Mouse (Mus musculus) heart, adult 2 months (tissue): ENCODE measurements at regions not wholly inside any gene's neighbourhood (a gene's known extent, or its start where the extent isn't known, plus 50 kb on each side); places are given as distances from the start of the nearest gene placed in this dataset.

Experiments used
- DNase-seq, 2 experiments: peaks; one replicate each; pipeline ENCODE4 v3.0.0; 2021
- H3K27ac ChIP-seq: fragments of 200-600 bp; 2 replicates; pipeline ENCODE4 v1.8.1; 2022
- H3K27me3 ChIP-seq: fragments of 200-500 bp; 2 replicates; pipeline ENCODE4 v1.6.1; 2012; ENCODE audit warnings: mild to moderate bottlenecking, low read length, inconsistent platforms, mixed read lengths; ENCODE audit not compliant: control insufficient read depth, insufficient read depth
- H3K36me3 ChIP-seq: fragments of 200-500 bp; 2 replicates; pipeline ENCODE4 v1.6.1; 2012; ENCODE audit warnings: low read length, inconsistent platforms; ENCODE audit not compliant: control insufficient read depth, insufficient read depth
- H3K4me1 ChIP-seq: fragments of 200-500 bp; 2 replicates; pipeline ENCODE4 v1.6.1; 2011; ENCODE audit warnings: low read length; ENCODE audit not compliant: control insufficient read depth, insufficient read depth
- H3K4me3 ChIP-seq: fragments of 200-600 bp; 2 replicates; pipeline ENCODE4 v1.8.1; 2022
- H3K79me2 ChIP-seq: fragments of 200-500 bp; replicated peaks from 2 replicates; pipeline ENCODE4 v1.6.1; 2012; ENCODE audit warnings: mild to moderate bottlenecking, inconsistent platforms, low read length, moderate library complexity, mixed read lengths; ENCODE audit not compliant: control insufficient read depth, insufficient read depth
- H3K9ac ChIP-seq: fragments of 200-500 bp; 2 replicates; pipeline ENCODE4 v1.6.1; 2012; ENCODE audit warnings: low read depth, mild to moderate bottlenecking, control low read depth, inconsistent platforms, low read length, mixed read lengths
- CTCF ChIP-seq: fragments of 200-600 bp; IDR thresholded peaks from 2 replicates; pipeline ENCODE4 v1.8.1; 2022; ENCODE audit warnings: antibody characterized with exemption, mild to moderate bottlenecking, moderate library complexity
- EP300 ChIP-seq: fragments of 200-500 bp; IDR thresholded peaks from 2 replicates; pipeline ENCODE4 v1.6.1; 2011; ENCODE audit warnings: low read depth, low read length, control low read depth; ENCODE audit not compliant: insufficient read depth
- POLR2A ChIP-seq: fragments of 200-500 bp; IDR thresholded peaks from 2 replicates; pipeline ENCODE4 v1.6.1; 2011; ENCODE audit warnings: mild to moderate bottlenecking, low read depth, low read length, control low read depth; ENCODE audit not compliant: insufficient read depth
- WGBS: fragments of 180-500 bp; shearing (Covaris S2); methylation state at CpG from one replicate; pipeline ENCODE4 v1.1.7; 2018; 5-methylcytosine and 5-hydroxymethylcytosine counted together
- intact Hi-C: fragments of 180-260 bp; cut with DNase I; formaldehyde crosslinking; loops from one replicate; pipeline ENCODE4 v1.15.1; 2025

GRCm38 (mm10) chr13:97581380-97581779, 179.1 kb downstream of the Gm10260 start:
- 79% methylated on average over 4 of the region's 4 CpGs for WGBS
- Histone ChIP-seq H3K79me2 (no peaks in the 10 kb centered on the region), H3K4me3 (no peak overlapping the region), H3K27me3 (no peaks in the 10 kb centered on the region), H3K9ac (no peak overlapping the region), H3K4me1 (peaks cover 6% of the 10 kb centered on the region), H3K27ac (no peak overlapping the region), H3K36me3 (peaks cover 3% of the 10 kb centered on the region; the same call in 1 of the 2 replicates)
- TF ChIP-seq POLR2A (no peak), CTCF (no peak), EP300 (no peak)
- no peak for DNase-seq
- intact Hi-C loops: no loop called here

DNA sequence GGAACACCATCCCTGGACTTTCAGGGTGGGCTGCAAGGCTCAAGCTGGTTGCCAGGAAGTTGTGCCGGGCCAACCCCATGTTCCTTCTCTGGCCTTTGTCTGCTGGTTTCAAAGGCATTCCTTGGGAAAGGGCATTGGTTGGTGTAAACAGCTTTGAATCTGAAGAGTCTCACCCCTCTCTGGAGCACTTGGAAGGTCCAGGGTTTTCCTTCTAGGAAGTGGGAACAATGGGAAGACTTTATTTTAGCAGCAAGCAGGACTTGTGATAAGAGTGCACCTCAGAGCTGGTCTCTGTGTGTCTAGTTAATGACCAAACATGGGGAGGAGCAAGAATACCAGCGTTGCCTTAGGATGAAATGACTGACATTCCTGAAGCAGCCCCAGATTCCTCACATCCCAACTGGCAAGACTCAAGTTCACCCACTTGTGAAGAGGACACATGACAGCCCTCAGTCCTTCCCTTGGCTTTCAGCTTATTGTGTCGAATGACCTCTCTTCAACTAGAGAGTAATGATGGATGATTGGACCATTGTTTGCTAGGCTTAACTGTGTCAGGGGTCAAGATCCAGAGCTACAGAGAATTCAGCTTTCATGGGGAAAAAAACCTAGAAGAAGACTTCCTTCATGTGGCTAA, 180.1 kb downstream of the Gm10260 start:
- WGBS: 28% methylated on average over 3 of the region's 3 CpGs
- no peak for TF ChIP-seq CTCF
- H3K4me1 ChIP-seq: peaks cover 6% of the 10 kb centered on the region
- DNase-seq: no peak
- peak overlapping the region; percentile 17 for H3K27ac ChIP-seq
- no peak overlapping the region for H3K4me3 ChIP-seq
- intact Hi-C loops: no loop called here
- H3K36me3 ChIP-seq: peaks cover 3% of the 10 kb centered on the region; the same call in 1 of the 2 replicates
- no peak overlapping the region for H3K9ac ChIP-seq
- no peaks in the 10 kb centered on the region for H3K79me2 ChIP-seq
- H3K27me3 ChIP-seq: no peaks in the 10 kb centered on the region

- Histone ChIP-seq H3K27me3 (no peaks in the 10 kb centered on the region), H3K4me1 (peaks cover 6% of the 10 kb centered on the region), H3K79me2 (no peaks in the 10 kb centered on the region), H3K36me3 (peaks cover 3% of the 10 kb centered on the region; the same call in 1 of the 2 replicates), H3K9ac (no peak overlapping the region), H3K4me3 (no peak overlapping the region), H3K27ac (no peak overlapping the region)
- intact Hi-C loops: no loop called here
- DNase-seq: no peak
- WGBS: 61% methylated on average over 5 of the region's 5 CpGs
- TF ChIP-seq CTCF: no peak
- no peak for TF ChIP-seq POLR2A
- no peak for TF ChIP-seq EP300
Observed at GRCm38 (mm10) chr13:97578595-97578994, 181.8 kb downstream of the Gm10260 start.

- no peak overlapping the region for H3K27ac ChIP-seq
- peaks cover 3% of the 10 kb centered on the region; the same call in 1 of the 2 replicates for H3K36me3 ChIP-seq
- intact Hi-C loops: no loop called here
- H3K27me3 ChIP-seq: no peaks in the 10 kb centered on the region
- H3K9ac ChIP-seq: no peak overlapping the region
- DNase-seq: no peak
- H3K4me3 ChIP-seq: no peak overlapping the region
- WGBS: 56% methylated on average over 9 of the region's 9 CpGs
- H3K4me1 ChIP-seq: peaks cover 6% of the 10 kb centered on the region
- H3K79me2 ChIP-seq: no peaks in the 10 kb centered on the region
- TF ChIP-seq CTCF (no peak), POLR2A (no peak), EP300 (no peak)
Observed at GRCm38 (mm10) chr13:97577081-97577785, 183.2 kb downstream of the Gm10260 start.

- Histone ChIP-seq H3K79me2 (no peaks in the 10 kb centered on the region), H3K27ac (no peak overlapping the region), H3K36me3 (no peaks in the 10 kb centered on the region), H3K4me1 (peaks cover 3% of the 10 kb centered on the region; the same call in 1 of the 2 replicates), H3K27me3 (no peaks in the 10 kb centered on the region), H3K9ac (no peak overlapping the region), H3K4me3 (no peak overlapping the region)
- intact Hi-C loops: no loop called here
- 75% methylated on average over 3 of the region's 3 CpGs for WGBS
- TF ChIP-seq POLR2A (no peak), CTCF (no peak), EP300 (no peak)
- no peak for DNase-seq
Observed at GRCm38 (mm10) chr13:97573601-97574000, 186.8 kb downstream of the Gm10260 start.

GRCm38 (mm10) chr13:97572352-97572751, 188.1 kb downstream of the Gm10260 start:
- H3K4me3 ChIP-seq: no peak overlapping the region
- no peaks in the 10 kb centered on the region for H3K36me3 ChIP-seq
- TF ChIP-seq EP300: no peak
- no peak for TF ChIP-seq POLR2A
- TF ChIP-seq CTCF: no peak
- H3K27ac ChIP-seq: no peak overlapping the region
- no peak overlapping the region for H3K9ac ChIP-seq
- no peaks in the 10 kb centered on the region for H3K79me2 ChIP-seq
- no peak for DNase-seq
- intact Hi-C loops: no loop called here
- H3K27me3 ChIP-seq: no peaks in the 10 kb centered on the region
- peaks cover 3% of the 10 kb centered on the region; the same call in 1 of the 2 replicates for H3K4me1 ChIP-seq
- 88% methylated on average over 3 of the region's 3 CpGs for WGBS
